Mouse (Mus musculus): ENCODE results near the gene Stab1. TPM values are rescaled to one million over a fixed set of nuclear protein-coding genes. Genes with fewer than 3 reads are reported as not detected.

The Stab1 gene
- polyA plus RNA-seq, 1 experiment from 2014 or later = 18.5 TPM

DNA sequence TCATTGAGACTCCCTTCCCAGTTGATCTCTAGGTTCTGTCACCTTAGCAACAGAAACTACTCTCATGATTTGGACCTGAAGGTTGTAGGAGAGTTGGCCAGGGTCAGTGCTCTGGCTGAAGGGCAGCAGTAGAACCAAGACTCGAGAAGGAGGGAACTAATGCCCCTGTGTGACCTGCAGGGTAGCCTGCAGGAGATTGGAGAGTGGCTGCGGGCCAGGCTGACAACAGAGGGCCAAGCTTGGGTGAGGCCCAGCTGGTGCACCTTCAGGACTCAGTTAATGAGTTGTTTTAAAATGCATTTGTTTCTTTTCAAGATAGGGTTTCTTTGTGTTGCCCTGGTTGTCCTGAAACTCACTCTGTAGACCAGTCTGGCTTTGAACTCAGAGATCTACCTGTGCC is 3.4 kb downstream of the Stab1 start:
- no peak for DNase-seq
- no peak overlapping the region for H3K9ac ChIP-seq

DNA sequence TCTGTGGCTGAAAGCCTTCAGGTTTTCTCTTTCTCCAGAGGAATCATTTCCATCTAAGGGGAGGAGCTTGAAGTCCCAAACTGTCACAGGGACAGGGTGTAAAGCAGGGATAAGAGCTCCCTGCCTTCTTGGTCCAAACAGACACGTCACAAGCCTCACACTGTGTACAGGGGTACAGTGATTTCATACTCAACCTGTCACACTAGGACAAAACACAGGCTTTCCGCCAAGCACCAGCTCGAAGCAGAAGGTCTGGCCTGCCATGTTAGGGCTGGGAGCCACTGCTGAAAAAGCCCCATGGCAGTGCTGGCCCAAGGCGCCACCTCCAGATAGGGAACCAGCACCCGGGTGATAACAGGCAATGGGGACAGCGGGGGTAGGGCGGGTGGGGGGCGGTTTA is 4.4 kb downstream of the Stab1 start:
- WGBS (ENCODE audit: insufficient replicate concordance) = 28% methylated on average over 8 of the region's 8 CpGs
- Histone ChIP-seq H3K9me3 (replicated peaks) (no peaks in the 10 kb centered on the region), H3K9ac (0 out of 2 replicates have a peak overlapping the region, but pooled peaks have one; percentile 9), H3K4me1 (replicated peaks) (peaks cover 79% of the 10 kb centered on the region), H3K27ac (peak overlapping the region; percentile 34), H3K36me3 (no peaks in the 10 kb centered on the region), H3K4me2 (peak overlapping the region; percentile 19), H3K4me3 (replicated peaks) (no peak overlapping the region), H3K27me3 (peaks cover 38% of the 10 kb centered on the region)
- peak; percentile 28 for DNase-seq
- ATAC-seq (ENCODE audit: low read depth) = 0 out of 2 replicates have a peak, but pooled peaks have one; percentile 6

More for the DNA sequence above, 3.4 kb downstream of the Stab1 start:
- ATAC-seq (ENCODE audit: low read depth) = no peak
- H3K36me3 ChIP-seq = no peaks in the 10 kb centered on the region
- H3K9me3 ChIP-seq (replicated peaks) = no peaks in the 10 kb centered on the region
- H3K4me2 ChIP-seq = no peak overlapping the region
- peaks cover 84% of the 10 kb centered on the region for H3K4me1 ChIP-seq (replicated peaks)
- H3K27me3 ChIP-seq = peaks cover 38% of the 10 kb centered on the region
- H3K27ac ChIP-seq = no peak overlapping the region
- 49% methylated on average over 2 of the region's 2 CpGs for WGBS (ENCODE audit: insufficient replicate concordance)
- no peak overlapping the region for H3K4me3 ChIP-seq (replicated peaks)

DNA sequence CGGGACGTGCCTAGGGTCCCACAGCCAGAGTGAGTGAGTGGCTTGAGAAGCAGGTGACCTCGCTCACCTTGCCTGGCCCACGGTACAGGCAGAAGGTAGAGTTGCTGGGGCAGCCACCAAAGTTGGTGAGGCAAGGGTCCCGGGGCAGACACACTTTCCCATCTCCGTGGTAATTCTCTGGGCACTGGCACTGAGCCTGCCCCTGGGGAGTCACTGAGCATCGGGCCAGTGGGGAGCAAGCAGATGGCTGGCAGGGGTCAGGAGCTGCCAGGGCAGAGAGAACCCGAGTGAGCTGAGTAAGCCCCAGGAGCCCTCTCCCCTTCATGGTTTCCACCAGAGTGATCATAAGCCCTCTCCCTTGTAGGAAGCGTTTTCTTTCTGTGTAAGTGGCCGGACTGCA is 6.8 kb downstream of the Stab1 start:
- ATAC-seq (ENCODE audit: low read depth) (no peak), DNase-seq (no peak)
- Histone ChIP-seq H3K4me2 (peak overlapping the region; percentile 43), H3K4me1 (replicated peaks) (peaks cover 64% of the 10 kb centered on the region), H3K27ac (0 out of 2 replicates have a peak overlapping the region, but pooled peaks have one; percentile 43), H3K9me3 (replicated peaks) (no peaks in the 10 kb centered on the region), H3K4me3 (replicated peaks) (no peak overlapping the region), H3K27me3 (peaks cover 18% of the 10 kb centered on the region), H3K9ac (no peak overlapping the region), H3K36me3 (no peaks in the 10 kb centered on the region)
- WGBS (ENCODE audit: insufficient replicate concordance) = 72% methylated on average over 10 of the region's 10 CpGs

DNA sequence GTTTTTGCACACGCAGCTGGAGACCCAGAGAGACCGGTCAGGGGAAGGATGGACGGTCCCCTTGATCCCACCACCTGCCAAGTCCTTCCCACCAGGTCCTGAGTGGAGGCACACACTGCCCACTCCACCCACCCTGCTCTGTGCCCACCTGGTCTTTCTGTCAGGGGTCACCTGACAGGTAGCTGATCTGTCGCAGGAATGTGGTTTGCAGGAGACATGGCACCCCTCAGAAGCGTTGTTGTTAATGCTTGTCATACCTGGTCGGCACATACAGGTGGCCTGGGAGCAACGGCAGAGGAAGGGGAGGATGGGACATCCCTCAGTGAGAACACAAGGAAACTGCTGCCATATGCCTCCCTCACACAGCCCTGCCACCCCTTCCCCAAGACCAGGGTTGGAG is 7.2 kb downstream of the Stab1 start:
- peaks cover 60% of the 10 kb centered on the region for H3K4me1 ChIP-seq (replicated peaks)
- no peak overlapping the region for H3K9ac ChIP-seq
- DNase-seq (no peak), ATAC-seq (ENCODE audit: low read depth) (no peak)
- no peaks in the 10 kb centered on the region for H3K9me3 ChIP-seq (replicated peaks)
- no peak overlapping the region for H3K4me3 ChIP-seq (replicated peaks)
- peak overlapping the region; percentile 47; the same call in 1 of the 2 replicates for H3K27ac ChIP-seq
- H3K36me3 ChIP-seq = no peaks in the 10 kb centered on the region
- 71% methylated on average over 7 of the region's 7 CpGs for WGBS (ENCODE audit: insufficient replicate concordance)
- peak overlapping the region; percentile 43 for H3K4me2 ChIP-seq
- peaks cover 15% of the 10 kb centered on the region for H3K27me3 ChIP-seq

DNA sequence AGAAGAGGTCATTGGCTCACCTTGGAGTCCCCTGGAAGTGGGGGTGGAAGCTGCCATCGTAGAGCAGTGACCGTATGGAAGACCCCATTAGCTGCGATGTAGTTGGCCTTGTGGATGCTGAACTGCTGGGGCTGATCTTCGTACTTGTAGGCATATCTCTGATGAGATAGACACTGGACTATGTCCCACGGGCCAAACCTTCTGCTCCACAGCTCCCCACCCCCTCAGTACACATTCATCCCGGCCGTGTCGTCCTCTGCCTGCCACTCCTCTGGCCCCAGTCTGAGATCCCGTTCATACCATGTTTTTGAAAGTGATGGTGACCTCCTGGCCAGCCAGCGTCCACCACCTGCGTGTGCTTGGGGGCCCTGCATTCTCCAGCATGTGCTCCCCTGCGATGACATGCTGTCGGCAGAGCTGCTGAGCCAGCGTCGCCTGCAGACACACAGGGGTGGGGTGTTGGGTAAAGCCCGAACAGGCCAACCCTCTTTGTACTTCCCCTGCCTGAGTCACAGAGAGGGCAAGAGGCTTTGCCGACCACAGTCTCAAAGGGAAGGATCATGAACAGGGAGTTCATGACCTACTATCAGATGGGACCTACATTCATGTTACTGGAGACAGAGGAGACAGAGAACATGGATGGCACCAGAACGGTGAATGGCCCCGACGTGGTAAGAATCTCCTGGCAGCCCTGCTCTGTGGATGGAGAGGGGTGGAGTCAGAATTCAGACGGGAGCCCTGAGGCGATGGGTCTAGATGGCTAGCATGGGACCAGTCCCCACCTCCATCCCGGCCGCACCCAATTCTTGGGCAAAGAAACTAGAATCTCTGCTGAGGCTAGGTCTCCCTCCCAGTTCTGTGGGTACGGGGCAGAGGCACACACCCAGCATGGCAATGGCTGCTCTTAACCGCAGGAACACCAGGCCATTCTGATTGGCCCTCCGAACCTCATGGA is 8.0 kb downstream of the Stab1 start:
- Histone ChIP-seq H3K9ac (no peak overlapping the region), H3K4me2 (peak overlapping the region; percentile 43), H3K9me3 (replicated peaks) (no peaks in the 10 kb centered on the region), H3K4me3 (replicated peaks) (0 out of 2 replicates have a peak overlapping the region, but pooled peaks have one; percentile 12), H3K27ac (peak overlapping the region; percentile 47), H3K27me3 (peaks cover 15% of the 10 kb centered on the region), H3K4me1 (replicated peaks) (peaks cover 53% of the 10 kb centered on the region), H3K36me3 (0 out of 2 replicates have a peak, but pooled peaks cover 1% of the 10 kb centered on the region)
- ATAC-seq (ENCODE audit: low read depth) (peak; percentile 65), DNase-seq (no peak)
- WGBS (ENCODE audit: insufficient replicate concordance) = 57% methylated on average over 27 of the region's 27 CpGs

DNA sequence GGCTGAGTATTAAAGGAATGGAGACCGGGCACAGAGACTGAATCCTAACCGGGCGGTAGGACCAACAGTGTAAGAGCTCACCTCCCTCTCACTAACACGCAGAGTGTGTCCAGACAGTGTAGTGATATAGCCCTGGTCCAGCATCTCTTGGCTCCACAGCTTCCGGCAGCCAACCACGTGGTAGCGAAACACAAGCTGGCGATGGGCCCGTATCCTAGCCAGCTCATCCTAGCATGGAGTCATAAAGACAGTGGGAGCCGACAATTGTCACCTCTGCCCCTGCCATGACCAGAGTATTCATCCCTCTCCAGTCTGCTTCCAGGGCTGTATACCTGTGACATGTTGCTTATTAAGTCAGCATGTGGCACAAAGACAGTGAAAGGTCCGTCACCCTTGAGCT is 22.7 kb downstream of the Stab1 start:
- no peak overlapping the region for H3K27ac ChIP-seq
- no peak overlapping the region for H3K9ac ChIP-seq
- no peak for ATAC-seq (ENCODE audit: low read depth)
- no peak overlapping the region for H3K4me2 ChIP-seq
- H3K9me3 ChIP-seq (replicated peaks) = no peaks in the 10 kb centered on the region
- 0 out of 2 replicates have a peak, but pooled peaks cover under 1% of the 10 kb centered on the region for H3K27me3 ChIP-seq
- no peak overlapping the region for H3K4me3 ChIP-seq (replicated peaks)
- H3K36me3 ChIP-seq = peaks cover 41% of the 10 kb centered on the region
- 87% methylated on average over 11 of the region's 11 CpGs for WGBS (ENCODE audit: insufficient replicate concordance)
- no peaks in the 10 kb centered on the region for H3K4me1 ChIP-seq (replicated peaks)
- DNase-seq = no peak

DNA sequence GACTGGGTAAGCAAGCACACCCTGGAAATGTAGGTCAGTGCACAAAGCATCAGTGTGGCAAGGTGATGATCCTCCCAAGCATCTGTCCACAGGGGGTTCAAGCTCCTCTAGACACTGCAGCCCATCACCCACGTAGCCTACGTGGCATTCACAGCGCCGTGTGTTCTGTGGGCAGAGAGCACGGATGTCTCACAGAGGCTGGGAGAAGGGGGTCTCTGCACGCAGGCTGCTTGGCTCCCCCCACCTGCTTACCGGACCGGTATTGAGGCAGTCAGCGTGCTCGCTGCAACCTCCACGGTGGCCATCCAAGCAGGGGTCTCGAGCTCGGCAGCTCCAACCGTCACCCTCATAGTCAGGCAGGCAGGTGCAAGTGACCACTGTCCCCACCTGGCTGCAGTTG is 27.4 kb downstream of the Stab1 start:
- Histone ChIP-seq H3K4me1 (replicated peaks) (no peaks in the 10 kb centered on the region), H3K4me2 (no peak overlapping the region), H3K36me3 (peaks cover 85% of the 10 kb centered on the region), H3K27ac (no peak overlapping the region), H3K9me3 (replicated peaks) (no peaks in the 10 kb centered on the region), H3K9ac (no peak overlapping the region), H3K4me3 (replicated peaks) (no peak overlapping the region), H3K27me3 (no peaks in the 10 kb centered on the region)
- no peak for DNase-seq
- ATAC-seq (ENCODE audit: low read depth) = no peak
- WGBS (ENCODE audit: insufficient replicate concordance) = 86% methylated on average over 14 of the region's 14 CpGs

DNA sequence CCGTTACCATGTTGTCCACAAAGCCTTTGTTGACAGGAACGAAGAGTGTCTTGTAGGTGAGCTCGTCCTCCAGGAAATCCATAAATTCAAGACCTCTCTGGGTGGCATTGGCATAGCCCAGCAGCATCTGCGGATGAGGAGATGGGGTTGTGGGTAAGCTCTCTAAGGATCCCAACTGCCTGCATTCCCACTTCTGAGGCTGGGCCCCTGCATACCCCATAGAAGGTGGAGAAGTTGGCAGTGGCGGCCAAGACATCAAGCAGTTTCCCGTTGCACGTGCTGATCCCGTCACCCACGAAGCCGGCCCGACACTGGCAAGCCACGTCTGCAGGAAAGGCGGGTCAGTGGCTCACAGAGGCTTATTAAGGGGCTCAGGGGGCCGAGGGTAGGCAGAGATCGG is 28.3 kb downstream of the Stab1 start:
- WGBS (ENCODE audit: insufficient replicate concordance) = 80% methylated on average over 15 of the region's 15 CpGs
- Histone ChIP-seq H3K36me3 (peaks cover 90% of the 10 kb centered on the region), H3K9me3 (replicated peaks) (no peaks in the 10 kb centered on the region), H3K4me1 (replicated peaks) (no peaks in the 10 kb centered on the region), H3K4me3 (replicated peaks) (no peak overlapping the region), H3K9ac (no peak overlapping the region), H3K27ac (no peak overlapping the region), H3K4me2 (no peak overlapping the region), H3K27me3 (no peaks in the 10 kb centered on the region)
- ATAC-seq (ENCODE audit: low read depth) = no peak
- no peak for DNase-seq

DNA sequence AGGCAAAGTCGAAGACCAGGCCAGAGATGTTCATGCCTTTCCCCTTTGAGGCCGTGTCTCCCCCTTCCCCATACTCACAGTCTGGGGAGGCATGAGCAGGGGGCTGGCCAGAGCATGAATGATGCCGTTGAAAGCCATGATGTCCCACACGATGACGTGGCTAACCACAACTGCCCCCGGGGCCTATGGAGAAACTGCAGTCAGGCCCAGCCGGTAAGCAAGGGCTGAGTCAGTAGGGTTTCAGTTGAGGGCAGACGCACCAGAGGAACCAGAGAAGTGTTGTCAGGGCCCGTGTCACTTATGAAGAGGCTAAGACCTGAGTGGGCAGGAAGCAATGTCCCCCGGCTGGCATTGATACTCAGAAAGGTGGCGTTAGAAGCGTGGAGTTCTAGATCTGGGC is 28.8 kb downstream of the Stab1 start:
- H3K27me3 ChIP-seq = no peaks in the 10 kb centered on the region
- H3K4me3 ChIP-seq (replicated peaks) = no peak overlapping the region
- no peaks in the 10 kb centered on the region for H3K4me1 ChIP-seq (replicated peaks)
- ATAC-seq (ENCODE audit: low read depth) = no peak
- no peaks in the 10 kb centered on the region for H3K9me3 ChIP-seq (replicated peaks)
- DNase-seq = no peak
- no peak overlapping the region for H3K27ac ChIP-seq
- no peak overlapping the region for H3K4me2 ChIP-seq
- H3K9ac ChIP-seq = no peak overlapping the region
- peaks cover 92% of the 10 kb centered on the region for H3K36me3 ChIP-seq
- 49% methylated on average over 12 of the region's 12 CpGs for WGBS (ENCODE audit: insufficient replicate concordance)

DNA sequence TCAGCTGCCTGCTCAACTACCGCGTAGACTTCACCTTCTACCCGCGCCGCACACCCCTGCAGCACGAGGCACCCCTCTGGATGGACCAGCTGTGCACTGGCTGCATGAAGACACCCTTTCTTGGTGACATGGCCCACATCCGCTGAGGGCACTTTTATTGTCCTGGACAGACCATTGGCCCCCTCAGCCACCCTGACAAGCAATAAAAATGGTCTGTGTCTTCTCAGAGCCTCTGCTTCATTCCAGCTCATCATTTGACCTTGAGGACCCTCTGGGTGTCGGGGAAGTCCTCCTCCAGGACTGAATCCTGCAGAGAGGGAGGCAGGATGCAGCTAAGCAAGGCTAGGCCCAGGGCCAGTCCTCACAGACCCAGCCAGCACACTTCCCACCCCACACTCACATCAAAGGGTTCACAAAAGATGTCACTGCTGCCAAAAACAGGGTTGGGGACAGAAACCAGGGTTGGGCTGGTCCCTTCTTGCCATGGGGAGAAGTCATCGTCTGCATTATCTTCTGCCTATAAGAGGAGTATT is 29.5 kb downstream of the Stab1 start:
- H3K4me1 ChIP-seq (replicated peaks) = peaks cover 2% of the 10 kb centered on the region; the same call in 1 of the 2 replicates
- DNase-seq (no peak), ATAC-seq (ENCODE audit: low read depth) (no peak)
- WGBS (ENCODE audit: insufficient replicate concordance) = 73% methylated on average over 9 of the region's 9 CpGs
- peak overlapping the region; percentile 39; the same call in 1 of the 2 replicates for H3K27ac ChIP-seq
- H3K9ac ChIP-seq = no peak overlapping the region
- peaks cover 97% of the 10 kb centered on the region for H3K36me3 ChIP-seq
- H3K4me3 ChIP-seq (replicated peaks) = no peak overlapping the region
- H3K27me3 ChIP-seq = no peaks in the 10 kb centered on the region
- no peak overlapping the region for H3K4me2 ChIP-seq
- no peaks in the 10 kb centered on the region for H3K9me3 ChIP-seq (replicated peaks)

DNA sequence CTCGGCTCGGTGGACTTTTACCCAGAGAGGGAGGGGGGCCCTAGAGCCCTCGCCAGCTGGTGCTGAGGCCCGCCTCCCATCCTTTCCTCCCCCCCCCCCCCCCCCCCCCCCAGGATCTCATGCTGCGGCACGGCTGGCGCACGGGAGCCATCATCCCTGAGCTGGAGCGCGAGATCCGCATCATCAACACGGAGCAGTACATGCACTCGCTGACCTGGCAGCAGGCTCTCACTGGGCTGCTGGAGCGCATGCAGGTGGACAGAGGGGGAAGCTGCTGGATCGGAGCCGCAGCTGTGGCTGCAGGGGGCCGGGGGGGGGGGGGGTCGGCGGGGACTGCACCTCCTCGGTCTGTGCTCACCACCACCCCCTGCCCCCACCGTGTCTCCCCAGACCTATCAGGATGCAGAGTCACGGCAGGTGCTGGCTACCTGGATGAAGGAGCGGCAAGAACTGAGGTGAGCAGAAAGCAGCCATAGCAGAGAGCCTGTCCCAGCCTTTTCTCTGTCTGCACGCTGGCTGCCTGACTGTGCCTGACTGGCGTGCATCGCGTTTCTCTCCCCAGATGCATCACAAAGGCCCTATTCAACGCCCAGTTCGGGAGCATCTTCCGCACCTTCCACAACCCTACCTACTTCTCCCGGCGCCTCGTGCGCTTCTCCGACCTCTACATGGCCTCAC is 30.1 kb downstream of the Stab1 start:
- DNase-seq = no peak
- WGBS (ENCODE audit: insufficient replicate concordance) = 84% methylated on average over 27 of the region's 35 CpGs

More for the DNA sequence above, 30.1 kb downstream of the Stab1 start:
- Histone ChIP-seq H3K9me3 (replicated peaks) (no peaks in the 10 kb centered on the region), H3K36me3 (peaks cover 94% of the 10 kb centered on the region), H3K4me2 (no peak overlapping the region), H3K9ac (no peak overlapping the region), H3K27me3 (no peaks in the 10 kb centered on the region), H3K27ac (peak overlapping the region; percentile 39; the same call in 1 of the 2 replicates), H3K4me1 (replicated peaks) (peaks cover 8% of the 10 kb centered on the region), H3K4me3 (replicated peaks) (no peak overlapping the region)
- ATAC-seq (ENCODE audit: low read depth) = no peak
